Mouse (Mus musculus): ENCODE results near the gene Henmt1.

The Henmt1 gene

GRCm38 (mm10) chr3:109005777-109006176, 66.1 kb downstream of the Henmt1 start:
- no peak for DNase-seq

- DNase-seq = no peak
These were observed 68.5 kb downstream of the Henmt1 start for GRCm38 (mm10) chr3:109008180-109008579.
